Mouse (Mus musculus) testis, postnatal 10 days (tissue): ENCODE measurements at regions not wholly inside any gene's neighbourhood (a gene's known extent, or its start where the extent isn't known, plus 50 kb on each side); places are given as distances from the start of the nearest gene placed in this dataset.
"Not testable (repeated sequence)": the region's sequence is repeated elsewhere in the genome, so short reads cannot be mapped to it uniquely, and the experiment has no call there.

Source experiments
- DNase-seq: peaks from one replicate; pipeline ENCODE4 v3.0.0; 2021; ENCODE audit warnings: low spot score

DNA sequence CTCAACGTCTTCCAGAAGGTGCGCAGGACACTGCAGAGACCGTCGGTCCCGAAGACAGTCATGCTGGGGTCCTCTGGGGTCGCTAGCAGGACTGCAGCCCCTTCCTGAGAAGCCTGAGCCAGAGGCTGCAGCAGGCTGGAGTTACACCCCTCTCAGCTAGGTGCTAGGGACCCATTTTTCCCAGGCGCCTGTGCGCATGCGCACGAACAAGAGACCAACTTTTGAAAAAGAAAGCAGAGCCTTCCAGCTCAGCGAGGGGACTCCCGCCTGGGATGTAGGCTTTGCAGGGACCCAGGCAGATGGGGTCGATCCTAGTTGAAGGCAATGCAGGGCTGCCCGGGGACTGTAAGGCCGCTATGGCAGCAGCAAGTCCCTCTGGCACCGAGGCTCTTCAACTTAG, 104.7 kb upstream of the Atg7 start:
- peak; percentile 67 for DNase-seq

- DNase-seq: peak; percentile 60
These were observed 92.7 kb upstream of the Atg7 start for GRCm38 (mm10) chr6:114550096-114550669.

DNA sequence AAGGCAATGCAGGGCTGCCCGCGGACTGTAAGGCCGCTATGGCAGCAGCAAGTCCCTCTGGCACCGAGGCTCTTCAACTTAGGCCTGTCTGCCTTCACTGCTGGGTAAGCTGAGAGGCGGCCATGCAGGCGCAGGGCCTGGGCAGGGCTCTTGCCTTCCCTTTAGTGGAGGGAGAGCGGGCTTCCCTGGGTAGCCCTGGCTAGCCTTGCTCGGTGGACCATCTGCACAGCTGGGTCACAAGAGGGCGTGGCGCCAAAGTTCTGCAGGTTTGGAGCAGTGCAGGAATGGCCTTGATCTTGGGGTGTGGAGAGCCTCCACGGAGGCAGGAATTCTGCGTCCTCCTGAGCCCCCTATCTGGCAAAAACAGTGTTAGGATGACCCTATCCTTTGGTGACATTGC, 89.8 kb upstream of the Atg7 start:
- DNase-seq: not testable (repeated sequence)

DNA sequence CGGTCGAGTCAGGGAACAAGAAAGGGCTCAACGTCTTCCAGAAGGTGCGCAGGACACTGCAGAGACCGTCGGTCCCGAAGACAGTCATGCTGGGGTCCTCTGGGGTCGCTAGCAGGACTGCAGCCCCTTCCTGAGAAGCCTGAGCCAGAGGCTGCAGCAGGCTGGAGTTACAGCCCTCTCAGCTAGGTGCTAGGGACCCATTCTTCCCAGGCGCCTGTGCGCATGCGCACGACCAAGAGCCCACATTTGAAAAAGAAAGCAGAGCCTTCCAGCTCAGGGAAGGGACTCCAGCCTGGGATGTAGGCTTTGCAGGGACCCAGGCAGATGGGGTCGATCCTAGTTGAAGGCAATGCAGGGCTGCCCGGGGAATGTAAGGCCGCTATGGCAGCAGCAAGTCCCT, 87.7 kb upstream of the Atg7 start:
- DNase-seq: peak; percentile 66

DNA sequence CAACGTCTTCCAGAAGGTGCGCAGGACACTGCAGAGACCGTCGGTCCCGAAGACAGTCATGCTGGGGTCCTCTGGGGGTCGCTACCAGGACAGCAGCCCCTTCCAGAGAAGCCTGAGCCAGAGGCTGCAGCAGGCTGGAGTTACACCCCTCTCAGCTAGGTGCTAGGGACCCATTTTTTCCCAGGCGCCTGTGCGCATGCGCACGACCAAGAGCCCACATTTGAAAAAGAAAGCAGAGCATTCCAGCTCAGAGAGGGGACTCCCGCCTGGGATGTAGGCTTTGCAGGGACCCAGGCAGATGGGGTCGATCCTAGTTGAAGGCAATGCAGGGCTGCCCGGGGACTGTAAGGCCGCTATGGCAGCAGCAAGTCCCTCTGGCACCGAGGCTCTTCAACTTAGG, 65.6 kb upstream of the Atg7 start:
- DNase-seq: peak; percentile 85
